Mouse (Mus musculus): ENCODE data around the gene Dapp1. TPM values are rescaled to one million over a fixed set of nuclear protein-coding genes. Genes with fewer than 3 reads are reported as not detected.

The Dapp1 gene
- total and polyA plus RNA-seq, 3 experiments: 53.5 to 63.6 (median 62.8) TPM

DNA sequence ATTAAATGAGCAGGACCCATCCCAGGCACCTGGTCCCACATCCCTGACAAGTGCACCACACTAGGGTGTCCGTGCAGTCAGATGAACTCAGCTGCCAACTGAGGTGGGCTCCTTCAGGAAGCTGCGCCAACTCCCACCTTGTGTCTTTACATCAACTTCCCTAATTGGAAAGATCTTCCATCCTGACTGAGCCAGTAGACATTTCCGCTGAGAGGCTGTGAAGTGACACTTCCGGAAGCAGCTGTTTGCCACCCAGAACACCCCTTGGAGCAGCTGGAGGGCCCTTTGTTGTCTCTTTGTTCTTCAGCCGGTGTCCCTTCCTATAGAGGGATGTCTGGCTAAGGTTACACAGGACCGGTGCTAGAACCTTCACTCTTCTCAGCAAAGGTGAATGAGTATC is 49.2 kb upstream of the Dapp1 start:
- dilution Hi-C loops (cut with MboI; ENCODE audit: extremely low pct_ligation_motif_present, extremely low pct_unique_long_range_greater_than_20kb, low sequenced_read_pairs) (no loop called here), in situ Hi-C loops (cut with MboI; ENCODE audit: low pct_ligation_motif_present, low pct_unique_long_range_greater_than_20kb, low sequenced_read_pairs) (no loop called here)
- no peak overlapping the region for H3K27ac ChIP-seq (ENCODE audit: insufficient read depth, low read depth)
- peaks cover 4 to 7% of the 10 kb centered on the region in 2 experiments; a peak in 3 of 4 replicates for H3K4me1 ChIP-seq (ENCODE audit: control insufficient read depth in 1 of 2, insufficient read depth in 2 of 2)
- H3K36me3 ChIP-seq (replicated peaks in 1 of 2; ENCODE audit: control insufficient read depth in 1 of 2, insufficient read depth in 1 of 2, low read length in 1 of 2): no peaks in the 10 kb centered on the region
- H3K9me3 ChIP-seq (replicated peaks; ENCODE audit: low read length): no peaks in the 10 kb centered on the region
- H3K27me3 ChIP-seq (replicated peaks): no peaks in the 10 kb centered on the region
- H3K4me3 ChIP-seq (replicated peaks in 1 of 3; ENCODE audit: low read depth in 2 of 3, low read length in 2 of 3, poor library complexity in 1 of 3): no peak overlapping the region
- no peak for DNase-seq (ENCODE audit: extremely low read depth)
- no peaks in the 10 kb centered on the region; the same call in 1 of the 2 replicates for H3K79me2 ChIP-seq (replicated peaks; ENCODE audit: control insufficient read depth, extremely low read depth, insufficient read depth, poor library complexity, severe bottlenecking)
- TF ChIP-seq JUND (conservative IDR thresholded peaks at IDR 0.05; ENCODE audit: low read depth, low read length) (no peak), ZKSCAN1 (IDR thresholded peaks at IDR 0.05; ENCODE audit: borderline replicate concordance, low read depth, low read length) (no peak), RAD21 (IDR thresholded peaks at IDR 0.05; ENCODE audit: low read depth, low read length) (no peak), CHD2 (IDR thresholded peaks at IDR 0.05; ENCODE audit: low read length) (no peak), USF2 (conservative IDR thresholded peaks at IDR 0.05; ENCODE audit: low read depth, low read length) (no peak), IRF4 (IDR thresholded peaks at IDR 0.05; ENCODE audit: low read depth, low read length) (no peak)
- H3K4me2 ChIP-seq (ENCODE audit: insufficient read depth, low read depth, poor library complexity, severe bottlenecking): no peak overlapping the region
- no peak overlapping the region for H3K9ac ChIP-seq (ENCODE audit: insufficient read depth, low read depth)

DNA sequence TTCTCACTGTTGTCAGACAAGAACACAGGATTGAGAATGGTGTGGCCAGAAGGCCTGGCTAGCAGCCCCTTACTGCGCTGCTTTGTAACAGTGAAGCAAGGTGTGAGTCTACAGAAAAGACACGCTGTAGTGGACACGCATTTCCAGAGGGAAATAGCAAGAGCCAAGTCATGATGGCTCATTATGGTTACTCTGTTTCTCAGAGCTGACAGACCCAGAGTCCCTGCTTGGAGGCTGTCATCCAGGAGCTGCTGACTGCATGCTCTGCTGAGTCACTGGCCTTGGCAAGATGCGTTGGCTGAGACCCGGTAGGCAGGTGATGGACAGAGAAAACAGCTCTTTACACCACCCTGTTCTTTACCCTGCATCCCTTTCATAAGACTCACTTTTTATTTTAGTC is 48.0 kb upstream of the Dapp1 start:
- H3K36me3 ChIP-seq (replicated peaks in 1 of 2; ENCODE audit: control insufficient read depth in 1 of 2, insufficient read depth in 1 of 2, low read length in 1 of 2): no peaks in the 10 kb centered on the region
- no peak overlapping the region for H3K4me3 ChIP-seq (replicated peaks in 1 of 3; ENCODE audit: low read depth in 2 of 3, low read length in 2 of 3, poor library complexity in 1 of 3)
- no peak overlapping the region for H3K4me2 ChIP-seq (ENCODE audit: insufficient read depth, low read depth, poor library complexity, severe bottlenecking)
- no peaks in the 10 kb centered on the region for H3K27me3 ChIP-seq (replicated peaks)
- peaks cover 4% of the 10 kb centered on the region in 2 experiments; a peak in 3 of 4 replicates for H3K4me1 ChIP-seq (ENCODE audit: control insufficient read depth in 1 of 2, insufficient read depth in 2 of 2)
- in situ Hi-C loops (cut with MboI; ENCODE audit: low pct_ligation_motif_present, low pct_unique_long_range_greater_than_20kb, low sequenced_read_pairs) (no loop called here), dilution Hi-C loops (cut with MboI; ENCODE audit: extremely low pct_ligation_motif_present, extremely low pct_unique_long_range_greater_than_20kb, low sequenced_read_pairs) (no loop called here)
- DNase-seq (ENCODE audit: extremely low read depth): no peak
- no peaks in the 10 kb centered on the region; the same call in 1 of the 2 replicates for H3K79me2 ChIP-seq (replicated peaks; ENCODE audit: control insufficient read depth, extremely low read depth, insufficient read depth, poor library complexity, severe bottlenecking)
- no peak overlapping the region for H3K27ac ChIP-seq (ENCODE audit: insufficient read depth, low read depth)
- H3K9ac ChIP-seq (ENCODE audit: insufficient read depth, low read depth): no peak overlapping the region
- TF ChIP-seq ZC3H11A (IDR thresholded peaks at IDR 0.05; ENCODE audit: low read depth, low read length) (no peak), TCF12 (IDR thresholded peaks at IDR 0.05; ENCODE audit: low read depth, low read length) (no peak)
- H3K9me3 ChIP-seq (replicated peaks; ENCODE audit: low read length): no peaks in the 10 kb centered on the region

DNA sequence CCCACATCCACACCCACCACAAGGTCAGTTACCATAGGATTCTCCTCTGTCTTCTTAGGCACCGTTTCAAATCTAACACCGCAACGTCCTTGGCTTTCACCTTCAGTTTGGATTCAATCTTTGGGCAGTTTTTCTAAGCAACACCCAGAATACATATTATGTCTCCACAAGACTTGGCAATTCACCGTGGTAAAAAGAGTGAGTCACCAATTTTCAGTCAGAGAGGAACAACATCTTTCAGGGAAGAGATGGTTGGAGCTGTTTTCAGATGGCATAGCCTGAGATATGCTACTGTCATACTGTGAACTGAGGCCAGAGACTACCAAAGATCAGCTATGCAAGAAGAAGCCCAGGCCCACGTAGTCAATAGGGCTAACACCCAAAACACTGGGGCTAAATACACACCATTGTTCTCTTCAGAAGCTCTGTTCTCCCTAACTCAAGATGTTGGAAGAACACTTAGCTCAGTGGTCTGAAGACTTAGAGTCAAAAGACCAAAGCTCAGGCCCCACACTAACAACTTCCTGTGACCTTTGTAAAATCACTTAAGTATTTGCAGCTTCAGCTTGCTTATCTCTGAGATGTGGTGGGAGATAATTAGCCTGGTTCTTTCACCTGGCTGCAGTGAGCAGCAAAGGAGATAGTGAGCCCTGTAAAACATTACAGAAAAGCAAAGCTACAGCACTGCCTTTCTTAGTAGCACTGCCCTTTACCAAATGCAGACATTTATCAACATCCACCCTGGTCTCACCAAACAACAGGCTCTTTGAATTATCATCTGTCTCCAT is 46.4 kb upstream of the Dapp1 start:
- in situ Hi-C loops (cut with MboI; ENCODE audit: low pct_ligation_motif_present, low pct_unique_long_range_greater_than_20kb, low sequenced_read_pairs): no loop called here
- TF ChIP-seq TCF12 (IDR thresholded peaks at IDR 0.05; ENCODE audit: low read depth, low read length): no peak
- TF ChIP-seq JUND (conservative IDR thresholded peaks at IDR 0.05; ENCODE audit: low read depth, low read length): no peak
- no peak for TF ChIP-seq MAFK (IDR thresholded peaks at IDR 0.05; ENCODE audit: insufficient replicate concordance, low read length)
- no peak for TF ChIP-seq SIN3A (IDR thresholded peaks at IDR 0.05; ENCODE audit: low read length)
- TF ChIP-seq IRF4 (IDR thresholded peaks at IDR 0.05; ENCODE audit: low read depth, low read length): no peak
- TF ChIP-seq MXI1 (IDR thresholded peaks at IDR 0.05; ENCODE audit: low read depth, low read length): no peak
- no peak for DNase-seq (ENCODE audit: extremely low read depth)

More for the DNA sequence above, 46.4 kb upstream of the Dapp1 start:
- Histone ChIP-seq H3K27ac (ENCODE audit: insufficient read depth, low read depth) (no peak overlapping the region), H3K9ac (ENCODE audit: insufficient read depth, low read depth) (no peak overlapping the region), H3K4me3 (replicated peaks in 1 of 3; ENCODE audit: low read depth in 2 of 3, low read length in 2 of 3, poor library complexity in 1 of 3) (no peak overlapping the region), H3K9me3 (replicated peaks; ENCODE audit: low read length) (no peaks in the 10 kb centered on the region), H3K4me1 (ENCODE audit: control insufficient read depth in 1 of 2, insufficient read depth in 2 of 2) (peaks cover 4% of the 10 kb centered on the region in 2 experiments; a peak in 3 of 4 replicates), H3K4me2 (ENCODE audit: insufficient read depth, low read depth, poor library complexity, severe bottlenecking) (no peak overlapping the region), H3K79me2 (replicated peaks; ENCODE audit: control insufficient read depth, extremely low read depth, insufficient read depth, poor library complexity, severe bottlenecking) (no peaks in the 10 kb centered on the region; the same call in 1 of the 2 replicates), H3K36me3 (replicated peaks in 1 of 2; ENCODE audit: control insufficient read depth in 1 of 2, insufficient read depth in 1 of 2, low read length in 1 of 2) (no peaks in the 10 kb centered on the region), H3K27me3 (replicated peaks) (no peaks in the 10 kb centered on the region)
- dilution Hi-C loops (cut with MboI; ENCODE audit: extremely low pct_ligation_motif_present, extremely low pct_unique_long_range_greater_than_20kb, low sequenced_read_pairs): no loop called here

Data from CH12.LX (cell line).